Mouse (Mus musculus) liver, postnatal 0 days (tissue): ENCODE measurements around the gene Taf3. TPM values are rescaled to one million over a fixed set of nuclear protein-coding genes. Genes with fewer than 3 reads are reported as not detected.

Source experiments
- ATAC-seq: fragments of 200-750 bp; cut with Nextera tagmentation; 2 replicates; pipeline ENCODE4 v1.8.0; 2017; ENCODE audit warnings: mild to moderate bottlenecking, moderate library complexity
- DNase-seq: peaks from one replicate; pipeline ENCODE4 v3.0.0-alpha.2; 2016
- H3K27ac ChIP-seq: fragments of 300-500 bp; sonication (generic); 2 replicates; pipeline ENCODE4 v1.5.1; 2014; ENCODE audit warnings: antibody characterized with exemption, moderate library complexity, mild to moderate bottlenecking, low read depth
- H3K27me3 ChIP-seq: fragments of 300-500 bp; sonication (generic); 2 replicates; pipeline ENCODE4 v1.6.1; 2014; ENCODE audit warnings: low read length, control low read depth, mixed read lengths; ENCODE audit not compliant: insufficient read depth
- H3K36me3 ChIP-seq: fragments of 300-500 bp; sonication (generic); replicated peaks from 2 replicates; pipeline ENCODE4 v1.6.1; 2014; ENCODE audit warnings: mild to moderate bottlenecking, control low read depth, low read length, moderate library complexity, mixed read lengths; ENCODE audit not compliant: insufficient read depth
- H3K4me1 ChIP-seq: fragments of 300-500 bp; sonication (generic); 2 replicates; pipeline ENCODE4 v1.6.1; 2014; ENCODE audit warnings: antibody characterized with exemption, mild to moderate bottlenecking, control low read depth; ENCODE audit not compliant: insufficient read depth
- H3K4me2 ChIP-seq: fragments of 300-500 bp; sonication (generic); 2 replicates; pipeline ENCODE4 v1.6.1; 2014; ENCODE audit warnings: low read depth, mild to moderate bottlenecking, low read length, moderate library complexity, mixed read lengths
- H3K4me3 ChIP-seq: fragments of 300-500 bp; sonication (generic); 2 replicates; pipeline ENCODE4 v1.5.1; 2014; ENCODE audit warnings: low read depth, low read length
- H3K9ac ChIP-seq: fragments of 300-500 bp; sonication (generic); replicated peaks from 2 replicates; pipeline ENCODE4 v1.6.1; 2014; ENCODE audit warnings: mild to moderate bottlenecking, moderate library complexity
- H3K9me3 ChIP-seq: fragments of 300-500 bp; sonication (generic); 2 replicates; pipeline ENCODE4 v1.6.1; 2016; ENCODE audit warnings: mild to moderate bottlenecking, control low read depth, low read length, mixed read lengths
- CTCF ChIP-seq: sonication (generic); IDR thresholded peaks from 2 replicates; pipeline ENCODE4 v1.5.1; 2016; ENCODE audit warnings: antibody characterized with exemption, low read depth
- EP300 ChIP-seq: IDR thresholded peaks from 2 replicates; pipeline ENCODE4 v1.6.1; 2016; ENCODE audit warnings: antibody characterized with exemption, low read depth, mild to moderate bottlenecking
- WGBS: fragments of 180-500 bp; shearing (Covaris S2); extraction: QIAGEN DNeasy Blood & Tissue Kit; methylation state at CpG from one replicate; pipeline ENCODE4 v1.1.7; 2014; ENCODE audit not compliant: insufficient replicate concordance; 5-methylcytosine and 5-hydroxymethylcytosine counted together
- polyA plus RNA-seq: library from polyadenylated mRNA; unstranded; fragments of >200 nt; fragmentation: Nextera tagmentation; extraction: Ambion mirVana; gene quantifications from 2 replicates; pipeline ENCODE4 v1.2.1, GENCODE M21; 2015

Gene Taf3
- polyA plus RNA-seq, 1 experiment from 2014 or later, result 5.7 TPM

DNA sequence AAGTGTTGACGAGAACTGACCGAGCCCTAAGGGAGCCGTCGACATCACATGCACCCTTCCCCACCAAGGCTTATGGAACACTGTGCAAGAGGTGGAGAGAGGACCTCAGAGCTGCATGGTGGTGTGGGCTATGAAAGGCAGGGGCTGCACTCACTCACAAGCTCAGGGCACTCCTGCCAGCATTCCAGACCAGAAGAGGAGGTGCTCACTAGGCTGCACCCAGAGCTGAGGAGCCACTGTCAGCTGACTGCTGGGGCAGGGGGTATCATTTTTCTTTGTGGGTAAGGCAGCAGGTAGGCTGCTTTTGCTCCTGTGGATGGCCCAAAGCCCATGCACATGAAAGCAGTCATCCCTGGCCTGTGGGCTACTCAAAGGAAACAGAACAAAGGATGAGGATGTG, 109.1 kb downstream of the Taf3 start:
- Histone ChIP-seq H3K4me2 (no peak overlapping the region), H3K9me3 (no peaks in the 10 kb centered on the region), H3K27me3 (no peaks in the 10 kb centered on the region), H3K9ac (no peak overlapping the region), H3K4me3 (no peak overlapping the region), H3K4me1 (no peaks in the 10 kb centered on the region), H3K27ac (no peak overlapping the region), H3K36me3 (0 out of 2 replicates have a peak, but pooled peaks cover 4% of the 10 kb centered on the region)
- no peak for ATAC-seq
- WGBS, result 94% methylated on average over 4 of the region's 4 CpGs
- no peak for DNase-seq
- TF ChIP-seq CTCF (no peak), EP300 (no peak)

DNA sequence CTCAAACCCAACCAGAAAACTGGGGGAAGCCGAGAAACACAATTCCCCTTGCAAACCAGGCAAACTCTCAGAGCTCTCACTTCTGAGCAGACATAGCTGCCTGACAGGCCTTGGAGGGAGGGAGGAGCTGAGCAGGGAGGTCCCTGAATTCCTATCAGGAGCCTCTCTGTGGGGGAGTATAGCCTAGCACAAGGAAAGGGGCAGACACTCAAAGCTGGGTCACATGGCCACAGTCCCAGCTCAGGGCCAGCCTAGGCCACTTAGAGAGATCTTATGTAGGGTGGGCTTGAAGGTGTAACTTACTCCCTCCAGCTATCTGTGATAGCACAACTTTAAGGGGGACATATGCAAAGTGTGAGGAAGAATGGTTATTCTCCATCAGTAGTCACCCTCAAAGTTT, 112.4 kb downstream of the Taf3 start:
- Histone ChIP-seq H3K9me3 (no peaks in the 10 kb centered on the region), H3K36me3 (0 out of 2 replicates have a peak, but pooled peaks cover 7% of the 10 kb centered on the region), H3K9ac (no peak overlapping the region), H3K4me2 (no peak overlapping the region), H3K4me3 (no peak overlapping the region), H3K27ac (no peak overlapping the region), H3K27me3 (no peaks in the 10 kb centered on the region), H3K4me1 (no peaks in the 10 kb centered on the region)
- ATAC-seq, result no peak
- no peak for TF ChIP-seq CTCF
- no peak for TF ChIP-seq EP300
- 67% methylated on average over 1 of the region's 1 CpGs for WGBS
- DNase-seq, result no peak

DNA sequence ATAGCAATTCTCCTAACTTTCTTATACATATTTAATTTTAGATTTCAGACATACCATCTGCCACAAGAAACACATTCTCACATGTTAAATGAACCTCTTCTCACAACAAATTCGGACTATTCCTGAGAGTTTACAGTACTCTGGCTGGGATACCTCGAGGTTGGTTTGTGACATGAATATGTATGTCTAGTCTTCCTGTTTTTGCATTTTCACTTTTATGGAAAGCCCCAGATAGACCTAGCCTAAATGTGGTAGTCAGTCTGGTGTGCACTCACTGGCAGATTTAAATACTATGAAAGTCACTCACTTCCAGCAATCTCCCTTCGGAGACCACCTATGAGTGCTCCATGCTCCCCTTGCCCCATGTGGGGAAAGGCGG, 121.5 kb downstream of the Taf3 start:
- WGBS, result 68% methylated on average over 4 of the region's 4 CpGs

GRCm38 (mm10) chr2:9926194-9926904, 122.0 kb downstream of the Taf3 start:
- 36% methylated on average over 7 of the region's 7 CpGs for WGBS
- TF ChIP-seq EP300 (no peak), CTCF (0 out of 2 replicates have a peak, but pooled peaks have one; percentile 4)
- Histone ChIP-seq H3K4me3 (peak overlapping the region; percentile 2; the same call in 1 of the 2 replicates), H3K4me1 (0 out of 2 replicates have a peak, but pooled peaks cover 3% of the 10 kb centered on the region), H3K9me3 (no peaks in the 10 kb centered on the region), H3K27ac (peak overlapping the region; percentile 58), H3K4me2 (peak overlapping the region; percentile 24), H3K27me3 (no peaks in the 10 kb centered on the region), H3K9ac (no peak overlapping the region), H3K36me3 (no peaks in the 10 kb centered on the region)
- DNase-seq (peak; percentile 35), ATAC-seq (peak; percentile 93)

More for the DNA sequence above, 121.5 kb downstream of the Taf3 start:
- Histone ChIP-seq H3K27ac (0 out of 2 replicates have a peak overlapping the region, but pooled peaks have one; percentile 44), H3K4me2 (no peak overlapping the region), H3K4me1 (0 out of 2 replicates have a peak, but pooled peaks cover 3% of the 10 kb centered on the region), H3K9me3 (no peaks in the 10 kb centered on the region), H3K27me3 (no peaks in the 10 kb centered on the region), H3K4me3 (no peak overlapping the region), H3K36me3 (no peaks in the 10 kb centered on the region), H3K9ac (no peak overlapping the region)
- no peak for ATAC-seq
- TF ChIP-seq CTCF (no peak), EP300 (no peak)
- DNase-seq, result no peak

DNA sequence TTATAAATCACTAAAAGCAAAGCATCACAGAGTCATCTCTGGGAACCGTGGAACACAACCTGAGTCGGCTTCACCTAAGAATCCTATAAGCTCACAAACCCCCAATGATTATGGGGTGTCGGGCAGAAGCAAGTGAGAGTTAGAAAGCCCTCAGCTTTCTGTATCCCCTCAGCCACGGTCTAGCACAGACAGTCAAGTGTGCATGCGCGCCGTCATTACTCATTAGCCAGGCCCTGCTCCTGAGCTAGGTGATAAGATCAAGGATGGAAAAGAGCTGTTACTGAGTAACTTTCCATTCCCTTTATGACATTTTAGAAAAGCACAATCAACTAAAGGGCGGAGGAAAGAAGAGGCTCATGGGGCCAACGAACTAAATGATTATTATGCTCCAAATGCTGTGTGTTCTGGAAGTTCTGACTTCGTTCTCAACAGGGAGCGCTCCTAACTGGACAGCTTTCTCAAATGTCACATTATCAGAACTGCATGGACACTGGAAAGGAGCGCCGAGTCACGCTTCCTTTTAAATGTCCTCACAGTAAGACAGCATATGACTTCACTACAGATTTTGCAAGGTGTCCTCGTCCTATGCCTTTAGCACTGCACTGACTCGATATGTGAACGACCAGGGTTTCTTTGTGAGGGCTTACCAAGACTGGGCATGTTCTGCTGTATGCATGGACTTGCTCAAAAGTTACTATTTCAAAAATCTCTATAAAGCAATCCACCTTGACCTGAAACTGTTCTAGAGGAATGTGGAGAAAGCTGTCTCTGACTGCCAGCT, 129.5 kb downstream of the Taf3 start:
- WGBS, result 62% methylated on average over 17 of the region's 17 CpGs
- Histone ChIP-seq H3K27me3 (no peaks in the 10 kb centered on the region), H3K9me3 (no peaks in the 10 kb centered on the region), H3K4me3 (peak overlapping the region; percentile 13; the same call in 1 of the 2 replicates), H3K4me1 (peaks cover 3% of the 10 kb centered on the region; the same call in 1 of the 2 replicates), H3K36me3 (peaks cover 15% of the 10 kb centered on the region), H3K4me2 (peak overlapping the region; percentile 51; the same call in 1 of the 2 replicates), H3K27ac (peak overlapping the region; percentile 70), H3K9ac (no peak overlapping the region)
- DNase-seq (peak; percentile 49), ATAC-seq (peak; percentile 95)
- TF ChIP-seq EP300 (no peak), CTCF (no peak)

DNA sequence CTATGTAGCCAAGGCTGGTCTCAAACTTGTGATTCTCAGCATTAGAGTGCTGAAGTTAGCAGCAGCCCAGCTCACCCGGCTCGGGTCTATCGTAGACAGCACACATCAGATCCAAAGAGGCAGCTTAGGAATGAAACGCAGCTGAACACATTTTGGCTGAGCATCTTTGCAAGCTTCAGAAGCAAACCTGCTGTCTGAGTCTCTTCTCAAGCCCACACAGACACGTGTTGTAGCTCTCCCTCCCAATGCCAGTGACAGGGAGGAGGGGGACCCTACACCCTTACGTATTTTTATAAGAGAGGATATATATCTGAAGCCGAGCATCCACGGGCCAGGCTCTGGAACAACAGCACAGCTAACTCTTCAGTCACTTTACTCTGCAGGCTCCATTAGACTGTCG, 130.8 kb downstream of the Taf3 start:
- Histone ChIP-seq H3K36me3 (peaks cover 15% of the 10 kb centered on the region), H3K9me3 (no peaks in the 10 kb centered on the region), H3K4me3 (no peak overlapping the region), H3K4me1 (peaks cover 3% of the 10 kb centered on the region; the same call in 1 of the 2 replicates), H3K27me3 (no peaks in the 10 kb centered on the region), H3K4me2 (no peak overlapping the region), H3K27ac (no peak overlapping the region), H3K9ac (no peak overlapping the region)
- TF ChIP-seq CTCF (no peak), EP300 (no peak)
- ATAC-seq, result no peak
- no peak for DNase-seq
- 80% methylated on average over 9 of the region's 9 CpGs for WGBS
